Mouse (Mus musculus) cerebellum, adult 2 months (tissue): ENCODE measurements around the gene Atp8b3. TPM values are rescaled to one million over a fixed set of nuclear protein-coding genes. Genes with fewer than 3 reads are reported as not detected.
A peak's percentile ranks its signal among the peaks of the same experiment; 100 is the strongest.

Experiments used
- DNase-seq, 2 experiments: peaks; one replicate each; pipeline ENCODE4 v3.0.0; 2021
- H3K27ac ChIP-seq: fragments of 200-500 bp; 2 replicates; pipeline ENCODE4 v1.5.1; 2012; ENCODE audit warnings: low read length, control low read depth, inconsistent platforms; ENCODE audit not compliant: insufficient read depth
- H3K27me3 ChIP-seq: fragments of 200-500 bp; 2 replicates; pipeline ENCODE4 v1.6.1; 2012; ENCODE audit warnings: inconsistent platforms, mild to moderate bottlenecking, low read length, moderate library complexity; ENCODE audit not compliant: control insufficient read depth, insufficient read depth
- H3K4me1 ChIP-seq: fragments of 200-500 bp; 2 replicates; pipeline ENCODE4 v1.6.1; 2011; ENCODE audit warnings: low read length; ENCODE audit not compliant: control insufficient read depth, insufficient read depth
- H3K4me3 ChIP-seq: fragments of 200-500 bp; replicated peaks from 2 replicates; pipeline ENCODE3; 2011; ENCODE audit warnings: mild to moderate bottlenecking, low read depth, low read length, control low read depth; ENCODE audit not compliant: insufficient read depth
- CTCF ChIP-seq: fragments of 200-500 bp; IDR thresholded peaks from 2 replicates; pipeline ENCODE4 v1.5.1; 2011; ENCODE audit warnings: low read depth, mild to moderate bottlenecking, control low read depth, low read length, moderate library complexity, borderline replicate concordance; ENCODE audit not compliant: insufficient read depth
- POLR2A ChIP-seq: fragments of 200-500 bp; IDR thresholded peaks from 2 replicates; pipeline ENCODE4 v1.6.1; 2011; ENCODE audit warnings: low read length, control low read depth, borderline replicate concordance; ENCODE audit not compliant: insufficient read depth
- WGBS: fragments of 180-500 bp; shearing (Covaris S2); methylation state at CpG from one replicate; pipeline ENCODE4 v1.1.7; 2018; 5-methylcytosine and 5-hydroxymethylcytosine counted together
- polyA plus RNA-seq: library from polyadenylated mRNA; depleted of rRNA; stranded (reverse); fragments of >200 nt; gene quantifications from 2 replicates; pipeline ENCODE4 v1.2.3, GENCODE M21; 2012

Gene Atp8b3
- polyA plus RNA-seq, 1 experiment: 0.52 TPM

GRCm38 (mm10) chr10:80578911-80579310 is 40.0 kb upstream of the Atp8b3 start:
- DNase-seq: peak; percentile 61 to 63
- peak; percentile 72 for TF ChIP-seq CTCF
- no peak for TF ChIP-seq POLR2A
- Histone ChIP-seq H3K4me3 (no peak overlapping the region), H3K27me3 (no peaks in the 10 kb centered on the region), H3K4me1 (peaks cover 14% of the 10 kb centered on the region), H3K27ac (no peak overlapping the region)
- 6% methylated on average over 8 of the region's 8 CpGs for WGBS

- peak; percentile 66 to 70 for DNase-seq
- 1% methylated on average over 29 of the region's 29 CpGs for WGBS
- peak overlapping the region; percentile 72 for H3K4me3 ChIP-seq
Observed at GRCm38 (mm10) chr10:80578131-80578750, 39.3 kb upstream of the Atp8b3 start.

GRCm38 (mm10) chr10:80577195-80578130 is 38.5 kb upstream of the Atp8b3 start, which contains the start of gene Klf16:
Klf16 (minus strand) TSS chr10:80577321.
- H3K4me3 ChIP-seq: peak within 1 kb of the TSS; percentile 72
- peak; percentile 86 for DNase-seq
- no peak for TF ChIP-seq CTCF
- no peak for TF ChIP-seq POLR2A
- no peak within 1 kb of the TSS for H3K27ac ChIP-seq
- peaks cover 10% of the 10 kb centered on the region for H3K4me1 ChIP-seq
- 1% methylated on average over 92 of the region's 97 CpGs for WGBS
- no peaks in the 10 kb centered on the region for H3K27me3 ChIP-seq

More at GRCm38 (mm10) chr10:80578131-80578750, 39.3 kb upstream of the Atp8b3 start:
- H3K27me3 ChIP-seq: no peaks in the 10 kb centered on the region
- H3K27ac ChIP-seq: no peak overlapping the region
- H3K4me1 ChIP-seq: peaks cover 10% of the 10 kb centered on the region
- TF ChIP-seq POLR2A (no peak), CTCF (peak; percentile 64)

GRCm38 (mm10) chr10:80576351-80577194 is 37.6 kb upstream of the Atp8b3 start:
- TF ChIP-seq POLR2A (no peak), CTCF (no peak)
- peak overlapping the region; percentile 60 for H3K4me3 ChIP-seq
- WGBS: 1% methylated on average over 84 of the region's 96 CpGs
- no peaks in the 10 kb centered on the region for H3K27me3 ChIP-seq
- peaks cover 10% of the 10 kb centered on the region for H3K4me1 ChIP-seq
- peak; percentile 50 to 65 for DNase-seq
- H3K27ac ChIP-seq: no peak overlapping the region

- peak overlapping the region; percentile 57 for H3K4me3 ChIP-seq
- DNase-seq: no peak
- peaks cover 16% of the 10 kb centered on the region for H3K4me1 ChIP-seq
- H3K27ac ChIP-seq: no peak overlapping the region
- H3K27me3 ChIP-seq: no peaks in the 10 kb centered on the region
- TF ChIP-seq CTCF (no peak), POLR2A (no peak)
- WGBS: 30% methylated on average over 17 of the region's 17 CpGs
Observed at GRCm38 (mm10) chr10:80575925-80576324, 37.0 kb upstream of the Atp8b3 start.

GRCm38 (mm10) chr10:80574896-80575295 is 36.0 kb upstream of the Atp8b3 start:
- WGBS: 58% methylated on average over 3 of the region's 3 CpGs
- H3K4me1 ChIP-seq: peaks cover 16% of the 10 kb centered on the region
- TF ChIP-seq CTCF (no peak), POLR2A (no peak)

GRCm38 (mm10) chr10:80573944-80574343 is 35.0 kb upstream of the Atp8b3 start:
- no peak overlapping the region for H3K27ac ChIP-seq
- TF ChIP-seq POLR2A: no peak
- no peak for TF ChIP-seq CTCF
- H3K4me1 ChIP-seq: peaks cover 16% of the 10 kb centered on the region
- no peak for DNase-seq
- no peak overlapping the region for H3K4me3 ChIP-seq
- WGBS: 53% methylated on average over 9 of the region's 9 CpGs
- H3K27me3 ChIP-seq: no peaks in the 10 kb centered on the region

More at GRCm38 (mm10) chr10:80574896-80575295, 36.0 kb upstream of the Atp8b3 start:
- no peak for DNase-seq
- H3K27me3 ChIP-seq: no peaks in the 10 kb centered on the region
- H3K4me3 ChIP-seq: no peak overlapping the region
- H3K27ac ChIP-seq: no peak overlapping the region
